Mouse (Mus musculus): ENCODE data around the gene Tspan12. TPM values are rescaled to one million over a fixed set of nuclear protein-coding genes. Genes with fewer than 3 reads are reported as not detected.
"Not testable (repeated sequence)": the region's sequence is repeated elsewhere in the genome, so short reads cannot be mapped to it uniquely, and the experiment has no call there.

Gene Tspan12
- polyA plus RNA-seq (2011; ENCODE audit: insufficient read depth, insufficient read length, low replicate concordance, missing spikeins), result 8.9 and 15.0 TPM in 2 replicates

GRCm38 (mm10) chr6:21852344-21852785, at the start of gene Tspan12:
TSS of gene Tspan12 (minus strand) at chr6:21852515.
- peak within 1 kb of the TSS; percentile 22 for H3K4me3 ChIP-seq (replicated peaks; ENCODE audit: control insufficient read depth, low read depth, low read length)
- TF ChIP-seq CTCF (IDR thresholded peaks at IDR 0.05; ENCODE audit: control insufficient read depth, insufficient read depth, low read length), result no peak
- no peak for TF ChIP-seq POLR2A (IDR thresholded peaks at IDR 0.05; ENCODE audit: borderline replicate concordance, control insufficient read depth, low read depth, low read length)
- WGBS, result 5% methylated on average over 13 of the region's 13 CpGs
- H3K4me1 ChIP-seq (ENCODE audit: control insufficient read depth, insufficient read depth, low read length), result no peaks in the 10 kb centered on the region
- peak within 1 kb of the TSS; percentile 27; the same call in 1 of the 2 replicates for H3K27ac ChIP-seq (ENCODE audit: control insufficient read depth, insufficient read depth, low read depth, low read length, poor library complexity)

DNA sequence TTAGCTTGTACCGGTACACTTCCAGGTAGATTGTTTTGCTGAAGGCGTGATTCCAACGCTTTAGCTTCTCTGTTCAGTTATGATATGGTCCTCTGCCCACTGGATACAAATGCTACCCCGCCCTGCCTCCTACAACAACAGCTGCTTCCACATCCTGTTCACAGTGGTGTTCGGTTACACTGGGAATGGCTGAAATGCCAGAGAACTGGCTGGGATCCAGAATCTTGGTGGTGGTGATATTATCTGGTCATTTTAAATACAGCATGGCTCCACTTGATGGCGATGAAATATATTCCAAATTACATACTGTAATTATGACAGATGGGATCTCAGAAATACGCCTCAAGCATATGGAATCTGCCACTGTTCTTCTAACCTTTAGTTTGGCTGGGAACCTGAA, 42.1 kb upstream of the Tspan12 start:
- WGBS, result 61% methylated on average over 7 of the region's 7 CpGs
- H3K4me1 ChIP-seq (ENCODE audit: control insufficient read depth, insufficient read depth, low read length), result no peaks in the 10 kb centered on the region
- TF ChIP-seq POLR2A (IDR thresholded peaks at IDR 0.05; ENCODE audit: borderline replicate concordance, control insufficient read depth, low read depth, low read length), result no peak
- no peak for TF ChIP-seq CTCF (IDR thresholded peaks at IDR 0.05; ENCODE audit: control insufficient read depth, insufficient read depth, low read length)
- H3K27ac ChIP-seq (ENCODE audit: control insufficient read depth, insufficient read depth, low read depth, low read length, poor library complexity), result no peak overlapping the region
- no peak overlapping the region for H3K4me3 ChIP-seq (replicated peaks; ENCODE audit: control insufficient read depth, low read depth, low read length)

DNA sequence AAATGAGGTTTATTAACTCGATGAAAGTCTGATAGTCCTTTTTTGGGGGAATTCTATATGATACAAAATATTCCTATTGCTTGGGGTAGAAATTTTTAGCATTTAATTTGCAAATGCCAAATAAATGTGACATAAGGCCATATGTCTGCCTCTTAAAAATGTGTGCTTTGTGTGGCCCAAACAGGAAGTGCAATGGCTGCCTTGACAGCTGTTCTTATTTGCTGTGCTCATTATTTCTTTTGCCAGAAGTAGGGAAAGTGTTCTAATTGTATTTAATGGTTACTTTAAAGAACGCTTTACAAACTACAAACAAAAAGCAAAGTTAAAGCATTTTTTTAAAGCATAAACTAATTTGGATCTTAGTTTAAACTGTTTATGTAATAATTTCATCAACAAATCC, 36.8 kb upstream of the Tspan12 start:
- Histone ChIP-seq H3K4me3 (replicated peaks; ENCODE audit: control insufficient read depth, low read depth, low read length) (no peak overlapping the region), H3K27ac (ENCODE audit: control insufficient read depth, insufficient read depth, low read depth, low read length, poor library complexity) (no peak overlapping the region), H3K4me1 (ENCODE audit: control insufficient read depth, insufficient read depth, low read length) (no peaks in the 10 kb centered on the region)
- WGBS, result 72% methylated on average over 2 of the region's 2 CpGs
- TF ChIP-seq POLR2A (IDR thresholded peaks at IDR 0.05; ENCODE audit: borderline replicate concordance, control insufficient read depth, low read depth, low read length) (no peak), CTCF (IDR thresholded peaks at IDR 0.05; ENCODE audit: control insufficient read depth, insufficient read depth, low read length) (no peak)

DNA sequence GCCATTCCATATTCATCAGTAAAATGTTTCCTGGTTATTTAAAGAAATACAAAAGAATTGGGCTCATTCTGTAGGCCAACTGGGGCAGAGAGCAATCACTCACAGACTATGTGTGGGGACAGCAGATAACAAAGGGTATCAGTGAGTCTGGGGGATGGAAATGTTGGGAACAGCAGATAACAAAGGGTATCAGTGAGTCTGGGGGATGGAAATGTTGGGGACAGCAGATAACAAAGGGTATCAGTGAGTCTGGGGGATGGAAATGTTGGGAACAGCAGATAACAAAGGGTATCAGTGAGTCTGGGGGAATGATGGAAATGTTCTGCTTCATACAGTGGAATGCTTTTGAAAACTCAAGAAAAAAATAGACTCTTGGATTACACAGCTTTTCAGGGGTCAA, 35.7 kb upstream of the Tspan12 start:
- H3K27ac ChIP-seq (ENCODE audit: control insufficient read depth, insufficient read depth, low read depth, low read length, poor library complexity); H3K4me1 ChIP-seq (ENCODE audit: control insufficient read depth, insufficient read depth, low read length); H3K4me3 ChIP-seq (replicated peaks; ENCODE audit: control insufficient read depth, low read depth, low read length): not testable (repeated sequence)

GRCm38 (mm10) chr6:21879496-21879895, 27.2 kb upstream of the Tspan12 start:
- H3K4me3 ChIP-seq (replicated peaks; ENCODE audit: control insufficient read depth, low read depth, low read length), result no peak overlapping the region

DNA sequence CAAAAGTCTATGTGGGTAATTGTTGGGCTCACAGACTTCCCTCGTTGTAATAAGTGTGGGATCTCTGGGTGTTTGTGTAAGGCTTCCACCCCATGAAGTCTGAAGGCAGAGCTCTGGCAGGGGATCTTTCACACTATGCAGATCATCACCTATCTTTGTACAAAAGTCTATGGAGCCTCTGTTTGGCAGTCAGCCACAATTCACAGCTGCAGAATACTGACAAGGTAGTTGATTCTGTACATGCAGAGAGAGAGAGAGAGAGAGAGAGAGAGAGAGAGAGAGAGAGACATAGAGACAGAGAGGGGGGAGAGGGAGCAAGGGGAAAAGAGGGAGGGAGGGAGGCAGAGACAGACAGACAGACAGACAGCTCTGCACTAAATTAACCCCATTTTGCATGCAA, 15.0 kb upstream of the Tspan12 start:
- no peaks in the 10 kb centered on the region for H3K4me1 ChIP-seq (ENCODE audit: control insufficient read depth, insufficient read depth, low read length)
- TF ChIP-seq CTCF (IDR thresholded peaks at IDR 0.05; ENCODE audit: control insufficient read depth, insufficient read depth, low read length) (no peak), POLR2A (IDR thresholded peaks at IDR 0.05; ENCODE audit: borderline replicate concordance, control insufficient read depth, low read depth, low read length) (no peak)
- H3K27ac ChIP-seq (ENCODE audit: control insufficient read depth, insufficient read depth, low read depth, low read length, poor library complexity), result no peak overlapping the region
- 63% methylated on average over 1 of the region's 1 CpGs for WGBS
- H3K4me3 ChIP-seq (replicated peaks; ENCODE audit: control insufficient read depth, low read depth, low read length), result no peak overlapping the region

More at GRCm38 (mm10) chr6:21879496-21879895, 27.2 kb upstream of the Tspan12 start:
- WGBS, result 71% methylated on average over 6 of the region's 6 CpGs
- Histone ChIP-seq H3K27ac (ENCODE audit: control insufficient read depth, insufficient read depth, low read depth, low read length, poor library complexity) (no peak overlapping the region), H3K4me1 (ENCODE audit: control insufficient read depth, insufficient read depth, low read length) (no peaks in the 10 kb centered on the region)
- TF ChIP-seq POLR2A (IDR thresholded peaks at IDR 0.05; ENCODE audit: borderline replicate concordance, control insufficient read depth, low read depth, low read length), result no peak
- no peak for TF ChIP-seq CTCF (IDR thresholded peaks at IDR 0.05; ENCODE audit: control insufficient read depth, insufficient read depth, low read length)

GRCm38 (mm10) chr6:21864179-21864578, 11.9 kb upstream of the Tspan12 start:
- no peak overlapping the region for H3K27ac ChIP-seq (ENCODE audit: control insufficient read depth, insufficient read depth, low read depth, low read length, poor library complexity)
- no peak overlapping the region for H3K4me3 ChIP-seq (replicated peaks; ENCODE audit: control insufficient read depth, low read depth, low read length)
- WGBS, result 78% methylated on average over 8 of the region's 8 CpGs
- H3K4me1 ChIP-seq (ENCODE audit: control insufficient read depth, insufficient read depth, low read length), result no peaks in the 10 kb centered on the region
- TF ChIP-seq POLR2A (IDR thresholded peaks at IDR 0.05; ENCODE audit: borderline replicate concordance, control insufficient read depth, low read depth, low read length), result no peak
- TF ChIP-seq CTCF (IDR thresholded peaks at IDR 0.05; ENCODE audit: control insufficient read depth, insufficient read depth, low read length), result no peak

- Histone ChIP-seq H3K27ac (ENCODE audit: control insufficient read depth, insufficient read depth, low read depth, low read length, poor library complexity) (no peak overlapping the region), H3K4me1 (ENCODE audit: control insufficient read depth, insufficient read depth, low read length) (no peaks in the 10 kb centered on the region), H3K4me3 (replicated peaks; ENCODE audit: control insufficient read depth, low read depth, low read length) (no peak overlapping the region)
- WGBS, result 23% methylated on average over 1 of the region's 1 CpGs
- TF ChIP-seq CTCF (IDR thresholded peaks at IDR 0.05; ENCODE audit: control insufficient read depth, insufficient read depth, low read length), result no peak
- TF ChIP-seq POLR2A (IDR thresholded peaks at IDR 0.05; ENCODE audit: borderline replicate concordance, control insufficient read depth, low read depth, low read length), result no peak
These were observed 11.2 kb upstream of the Tspan12 start for GRCm38 (mm10) chr6:21863561-21863960.

DNA sequence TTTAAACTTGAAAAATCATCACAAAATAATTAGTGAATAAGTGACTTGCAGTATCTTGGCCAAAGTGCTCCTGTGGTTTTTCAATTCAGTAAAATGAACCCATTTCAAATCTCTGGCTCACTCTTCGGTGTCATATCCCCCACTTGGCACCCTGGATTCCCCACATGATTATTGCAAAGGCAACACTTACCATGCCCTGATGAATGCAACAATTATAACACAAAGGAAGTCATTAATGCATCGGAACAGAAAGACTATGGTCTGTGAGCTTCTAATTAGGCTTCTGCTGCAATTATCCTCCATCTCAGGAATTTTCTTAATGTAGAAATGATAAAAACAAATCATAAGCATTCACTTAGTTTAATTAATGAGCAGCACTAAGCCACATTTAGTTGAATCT, 9.0 kb upstream of the Tspan12 start:
- WGBS, result 77% methylated on average over 2 of the region's 2 CpGs
- Histone ChIP-seq H3K27ac (ENCODE audit: control insufficient read depth, insufficient read depth, low read depth, low read length, poor library complexity) (no peak overlapping the region), H3K4me1 (ENCODE audit: control insufficient read depth, insufficient read depth, low read length) (no peaks in the 10 kb centered on the region), H3K4me3 (replicated peaks; ENCODE audit: control insufficient read depth, low read depth, low read length) (no peak overlapping the region)
- no peak for TF ChIP-seq POLR2A (IDR thresholded peaks at IDR 0.05; ENCODE audit: borderline replicate concordance, control insufficient read depth, low read depth, low read length)
- TF ChIP-seq CTCF (IDR thresholded peaks at IDR 0.05; ENCODE audit: control insufficient read depth, insufficient read depth, low read length), result no peak

Measured in bone marrow, adult 2 months (tissue).